Mouse (Mus musculus) erythroblast, embryonic 14.5 days (primary cell): ENCODE results near the gene Gad1.

Source experiments
- GATA1 ChIP-seq: IDR thresholded peaks from 2 replicates; pipeline ENCODE4 v1.6.1; 2012; ENCODE audit warnings: low read length, inconsistent platforms, mixed read lengths
- TAL1 ChIP-seq: IDR thresholded peaks from 3 replicates; pipeline ENCODE4 v1.6.1; 2012; ENCODE audit warnings: low read length, inconsistent platforms, mixed read lengths

DNA sequence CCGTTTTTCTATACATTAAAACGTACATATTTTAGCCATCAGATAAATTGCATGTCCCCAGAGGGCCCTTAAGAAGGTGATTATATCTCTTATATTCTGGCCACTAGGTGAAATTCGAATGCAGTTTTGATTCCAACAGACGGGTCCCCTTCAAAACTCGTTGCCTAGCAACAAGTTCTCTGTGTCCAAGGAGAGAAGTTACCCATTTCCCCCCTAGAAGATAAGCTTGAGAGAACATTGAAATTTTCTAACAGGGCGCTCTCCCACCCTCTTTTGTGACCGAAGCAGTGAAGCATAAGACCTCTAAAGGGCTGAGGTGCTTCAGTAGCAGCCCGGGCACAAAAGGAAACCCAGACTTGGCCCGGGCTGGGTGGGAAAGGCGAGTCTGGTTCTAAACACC is 44.4 kb upstream of the Gad1 start, which contains the start of gene Erich2:
- TF ChIP-seq TAL1 = no peak
- TF ChIP-seq GATA1 = no peak
